Mouse (Mus musculus) intestine, embryonic 16.5 days (tissue): ENCODE measurements around the gene Klhl33. TPM values are rescaled to one million over a fixed set of nuclear protein-coding genes. Genes with fewer than 3 reads are reported as not detected.
"Not testable (repeated sequence)": the region's sequence is repeated elsewhere in the genome, so short reads cannot be mapped to it uniquely, and the experiment has no call there.

ENCODE experiments used
- ATAC-seq: fragments of 200-750 bp; cut with Nextera tagmentation; 2 replicates; pipeline ENCODE4 v1.8.0; 2017; ENCODE audit warnings: moderate TSS enrichment, moderate library complexity
- H3K27ac ChIP-seq: fragments of 300-500 bp; sonication (generic); 2 replicates; pipeline ENCODE4 v1.5.1; 2014; ENCODE audit warnings: mild to moderate bottlenecking, low read length
- H3K27me3 ChIP-seq: fragments of 300-500 bp; sonication (generic); replicated peaks from 2 replicates; pipeline ENCODE4 v1.6.1; 2014; ENCODE audit warnings: low read length, control low read depth, mixed read lengths; ENCODE audit not compliant: control insufficient read depth, insufficient read depth
- H3K36me3 ChIP-seq: fragments of 300-500 bp; sonication (generic); 2 replicates; pipeline ENCODE4 v1.6.1; 2014; ENCODE audit warnings: low read length, control low read depth; ENCODE audit not compliant: control insufficient read depth, insufficient read depth
- H3K4me1 ChIP-seq: fragments of 300-500 bp; sonication (generic); 2 replicates; pipeline ENCODE4 v1.6.1; 2014; ENCODE audit warnings: low read length, control low read depth, mixed read lengths; ENCODE audit not compliant: control insufficient read depth, insufficient read depth
- H3K4me2 ChIP-seq: fragments of 300-500 bp; sonication (generic); 2 replicates; pipeline ENCODE4 v1.6.1; 2014; ENCODE audit warnings: low read depth, low read length, control low read depth
- H3K4me3 ChIP-seq: fragments of 300-500 bp; sonication (generic); 2 replicates; pipeline ENCODE4 v1.5.1; 2014; ENCODE audit warnings: mild to moderate bottlenecking, low read length
- H3K9ac ChIP-seq: fragments of 300-500 bp; sonication (generic); 2 replicates; pipeline ENCODE4 v1.6.1; 2014; ENCODE audit warnings: low read depth, low read length
- H3K9me3 ChIP-seq: fragments of 300-500 bp; sonication (generic); 2 replicates; pipeline ENCODE4 v1.6.1; 2016; ENCODE audit warnings: low read length, control low read depth; ENCODE audit not compliant: control insufficient read depth
- WGBS: fragments of 180-500 bp; shearing (Covaris S2); extraction: QIAGEN DNeasy Blood & Tissue Kit; methylation state at CpG from one replicate; pipeline ENCODE4 v1.1.7; 2014; 5-methylcytosine and 5-hydroxymethylcytosine counted together
- polyA plus RNA-seq: library from polyadenylated mRNA; unstranded; fragments of >200 nt; fragmentation: Nextera tagmentation; extraction: Ambion mirVana; gene quantifications from 2 replicates; pipeline ENCODE4 v1.2.1, GENCODE M21; 2015

Gene Klhl33
- polyA plus RNA-seq, 1 experiment from 2014 or later, result 0.23 TPM

DNA sequence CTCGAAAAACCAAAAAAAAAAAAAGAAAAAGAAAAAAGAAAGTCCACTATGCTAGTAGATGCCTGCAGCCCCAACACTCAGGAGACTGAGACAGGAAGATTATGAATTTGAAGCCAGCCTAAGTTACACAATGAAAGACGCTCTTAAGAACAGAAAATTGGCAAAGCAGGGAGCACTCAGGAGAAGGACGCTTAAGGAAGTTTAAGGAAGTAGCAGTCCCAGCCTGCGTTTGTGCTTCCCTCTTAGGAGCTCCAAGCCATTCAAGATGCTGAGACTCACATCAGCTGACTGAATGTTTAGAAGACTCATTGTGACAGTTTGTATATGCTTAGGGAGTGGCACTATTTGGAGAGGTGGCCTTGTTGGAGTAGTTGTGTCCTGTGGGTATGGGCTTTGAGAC is 10.8 kb upstream of the Klhl33 start:
- WGBS, result 78% methylated on average over 4 of the region's 4 CpGs
- Histone ChIP-seq H3K4me3 (no peak overlapping the region), H3K27me3 (no peaks in the 10 kb centered on the region), H3K36me3 (no peaks in the 10 kb centered on the region; the same call in 1 of the 2 replicates), H3K4me2 (no peak overlapping the region), H3K9me3 (no peaks in the 10 kb centered on the region), H3K9ac (no peak overlapping the region), H3K27ac (no peak overlapping the region), H3K4me1 (no peaks in the 10 kb centered on the region)
- ATAC-seq, result no peak

DNA sequence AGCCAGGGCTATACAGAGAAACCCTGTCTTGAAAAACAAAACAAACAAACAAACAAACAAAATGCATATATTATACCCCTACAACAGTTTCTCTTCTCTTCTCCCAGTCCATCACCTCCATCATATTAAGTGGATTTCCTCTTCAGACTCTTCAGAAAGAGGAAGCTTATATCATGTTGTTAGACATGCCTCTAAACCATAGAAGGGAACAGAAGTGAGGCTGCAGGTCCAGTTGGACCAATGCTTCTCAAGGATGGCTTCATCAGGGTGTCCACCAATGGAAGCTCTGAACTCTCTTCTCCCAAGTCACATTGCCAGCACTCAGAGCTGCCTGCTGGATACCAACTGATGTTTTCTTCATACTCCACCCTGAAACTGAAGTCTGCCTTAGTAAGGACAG is 8.0 kb upstream of the Klhl33 start:
- H3K4me3 ChIP-seq, H3K27ac ChIP-seq, H3K9me3 ChIP-seq, H3K27me3 ChIP-seq, H3K4me2 ChIP-seq, ATAC-seq, H3K36me3 ChIP-seq, H3K9ac ChIP-seq, H3K4me1 ChIP-seq: not testable (repeated sequence)

DNA sequence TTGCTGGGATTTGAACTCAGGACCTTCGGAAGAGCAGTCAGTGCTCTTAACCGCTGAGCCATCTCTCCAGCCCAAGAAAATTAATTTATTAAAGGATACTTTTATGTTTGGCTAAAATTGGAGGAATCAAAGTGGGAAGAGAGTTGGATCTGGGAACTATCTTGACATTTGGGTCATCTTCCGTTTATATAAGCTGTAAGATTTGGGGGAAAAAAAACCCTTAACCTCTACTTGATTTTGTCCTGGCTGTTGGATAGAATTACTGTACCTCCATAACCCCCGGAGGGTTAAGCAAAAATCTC is 7.5 kb upstream of the Klhl33 start:
- Histone ChIP-seq H3K9me3 (no peaks in the 10 kb centered on the region), H3K4me1 (no peaks in the 10 kb centered on the region), H3K36me3 (no peaks in the 10 kb centered on the region), H3K27ac (no peak overlapping the region), H3K27me3 (no peaks in the 10 kb centered on the region), H3K9ac (no peak overlapping the region), H3K4me3 (no peak overlapping the region), H3K4me2 (no peak overlapping the region)
- WGBS, result 83% methylated on average over 4 of the region's 4 CpGs
- ATAC-seq, result no peak

DNA sequence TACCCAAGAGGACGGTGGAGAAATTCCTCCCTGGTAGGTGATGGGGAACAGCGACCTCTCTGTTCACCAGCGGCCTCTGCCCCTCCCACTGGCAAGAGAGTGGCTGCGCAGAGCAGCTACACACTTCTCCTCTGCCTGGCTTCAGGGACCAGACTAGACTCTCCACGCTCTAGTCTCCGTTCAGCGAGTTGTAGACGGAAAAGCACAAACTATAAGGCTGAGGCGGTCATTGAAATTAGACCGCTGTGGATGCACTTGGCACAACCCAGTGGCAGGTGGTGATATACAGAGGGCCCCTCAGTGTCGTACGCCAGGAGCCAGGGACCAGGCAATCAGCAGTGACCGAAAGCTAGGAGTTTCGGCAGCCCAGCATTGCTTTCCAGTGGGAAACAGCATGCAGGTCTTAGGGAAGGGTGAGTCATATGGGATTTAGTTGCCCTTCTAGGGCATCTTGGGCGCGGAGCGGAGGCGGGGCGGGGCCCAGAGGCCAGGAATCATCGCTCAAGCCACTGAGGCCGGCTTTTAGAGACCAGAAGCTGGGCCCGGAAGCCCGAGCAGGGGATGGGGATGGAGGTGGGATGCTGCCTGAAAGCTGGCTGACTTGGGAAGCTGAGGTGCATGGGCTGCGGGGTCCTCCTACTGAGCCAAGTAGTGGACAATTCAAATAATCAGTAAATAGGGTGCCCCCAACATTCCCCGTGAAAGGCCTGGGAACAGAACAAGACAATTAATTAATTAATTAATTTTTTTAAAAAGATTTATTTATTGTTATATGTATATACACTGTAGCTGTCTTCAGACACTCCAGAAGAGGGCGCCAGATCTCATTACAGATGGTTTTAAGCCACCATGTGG is 6.9 kb upstream of the Klhl33 start:
- H3K27me3 ChIP-seq, result no peaks in the 10 kb centered on the region
- no peaks in the 10 kb centered on the region for H3K9me3 ChIP-seq
- no peak overlapping the region for H3K27ac ChIP-seq
- peak overlapping the region; percentile 74 for H3K4me2 ChIP-seq
- no peaks in the 10 kb centered on the region for H3K4me1 ChIP-seq
- H3K9ac ChIP-seq, result peak overlapping the region; percentile 66
- peak overlapping the region; percentile 42 for H3K4me3 ChIP-seq
- WGBS, result 5% methylated on average over 26 of the region's 26 CpGs
- ATAC-seq, result peak; percentile 93
- no peaks in the 10 kb centered on the region for H3K36me3 ChIP-seq

DNA sequence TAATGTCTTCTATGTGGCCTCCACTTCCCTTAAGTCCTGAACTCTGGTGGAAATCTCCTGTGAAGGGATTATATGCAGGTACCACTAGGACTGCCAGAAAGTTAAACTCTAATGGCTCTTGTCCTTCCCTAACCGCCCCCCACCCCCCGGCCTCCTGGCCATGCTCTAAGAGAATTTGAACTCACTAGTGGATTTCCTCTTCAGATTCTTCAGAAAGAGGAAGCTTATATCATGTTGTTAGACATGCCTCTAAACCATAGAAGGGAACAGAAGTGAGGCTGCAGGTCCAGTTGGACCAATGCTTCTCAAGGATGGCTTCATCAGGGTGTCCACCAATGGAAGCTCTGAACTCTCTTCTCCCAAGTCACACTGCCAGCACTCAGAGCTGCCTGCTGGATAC is 685 bp upstream of the Klhl33 start:
- H3K36me3 ChIP-seq, H3K4me2 ChIP-seq, H3K27ac ChIP-seq, H3K27me3 ChIP-seq, ATAC-seq, H3K4me3 ChIP-seq, H3K9ac ChIP-seq, H3K4me1 ChIP-seq, H3K9me3 ChIP-seq: not testable (repeated sequence)
- WGBS, result 86% methylated on average over 2 of the region's 2 CpGs

DNA sequence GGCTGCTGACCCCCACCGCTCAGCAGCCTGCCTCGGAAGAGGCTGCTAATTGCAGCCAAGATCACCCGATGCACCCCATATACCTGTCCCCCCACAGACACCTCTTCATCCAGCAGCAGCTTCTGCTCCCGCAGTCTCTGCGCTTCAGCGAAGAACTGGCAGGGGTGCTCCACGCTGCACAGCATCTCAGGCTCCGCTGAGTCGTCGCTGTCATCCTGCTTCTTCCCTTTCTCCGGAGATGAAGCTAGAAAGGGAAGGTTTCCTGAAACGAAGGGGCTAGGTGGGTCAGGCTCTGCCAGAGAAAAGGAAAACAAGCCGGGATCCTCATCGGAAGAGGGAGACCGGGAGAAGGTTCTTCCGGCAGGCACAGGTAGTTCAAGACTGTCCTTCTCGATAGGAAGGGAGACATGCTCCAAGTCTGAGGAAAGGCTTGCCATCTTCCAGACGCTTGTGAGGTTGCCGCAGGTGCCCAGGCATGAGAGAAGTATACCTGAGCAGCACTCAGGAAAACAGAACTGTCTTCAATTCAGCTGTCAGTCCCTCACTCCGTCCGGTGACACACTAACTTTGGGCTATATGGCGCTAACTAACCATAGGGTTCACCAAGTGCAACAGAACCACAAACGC is 447 bp downstream of the Klhl33 start:
- H3K36me3 ChIP-seq, result no peaks in the 10 kb centered on the region
- ATAC-seq, result peak; percentile 56
- peak overlapping the region; percentile 90 for H3K4me2 ChIP-seq
- no peaks in the 10 kb centered on the region for H3K27me3 ChIP-seq
- no peak overlapping the region for H3K27ac ChIP-seq
- H3K4me1 ChIP-seq, result peaks cover 11% of the 10 kb centered on the region
- H3K9me3 ChIP-seq, result no peaks in the 10 kb centered on the region
- peak overlapping the region; percentile 62 for H3K9ac ChIP-seq
- 19% methylated on average over 23 of the region's 23 CpGs for WGBS
- H3K4me3 ChIP-seq, result peak overlapping the region; percentile 46

DNA sequence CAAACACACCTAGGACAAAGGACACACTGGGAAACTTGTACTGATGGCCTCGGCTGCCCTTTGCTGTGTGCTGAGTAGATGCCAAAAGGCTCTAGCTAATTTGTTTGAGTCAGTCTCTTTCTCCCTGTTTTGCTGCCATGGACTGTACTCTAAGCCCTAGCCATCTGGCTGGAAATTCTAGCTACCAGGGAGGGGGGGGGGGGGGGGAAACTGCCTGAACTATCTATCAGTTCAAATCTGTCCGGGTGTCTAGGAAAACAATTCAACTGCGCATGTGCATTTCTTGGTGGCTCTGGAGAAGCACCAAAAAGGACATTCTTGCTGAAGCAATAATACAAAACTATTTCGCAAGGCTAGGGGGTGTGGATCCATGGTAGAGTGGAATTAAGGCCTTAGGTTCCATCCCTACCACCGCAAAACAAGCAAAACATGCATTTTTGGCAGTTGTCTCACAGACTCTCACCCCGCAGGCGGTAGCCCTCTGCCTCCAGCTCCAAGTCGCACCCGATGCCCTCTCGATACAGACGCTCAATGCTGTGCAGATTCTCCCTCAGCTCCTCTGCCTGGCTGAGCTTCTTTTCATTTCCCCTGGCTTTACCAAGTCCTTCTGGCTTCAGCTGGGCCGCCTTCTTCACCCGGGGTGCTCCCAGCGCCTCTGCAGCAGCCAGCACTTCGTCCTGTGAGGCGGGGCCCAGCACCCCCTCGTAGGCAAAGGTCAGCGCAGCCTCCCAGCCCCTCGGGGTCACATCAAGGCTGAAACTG is 1.1 kb downstream of the Klhl33 start:
- Histone ChIP-seq H3K27me3 (no peaks in the 10 kb centered on the region), H3K9me3 (no peaks in the 10 kb centered on the region), H3K4me3 (peak overlapping the region; percentile 46), H3K36me3 (no peaks in the 10 kb centered on the region), H3K4me2 (peak overlapping the region; percentile 90), H3K27ac (no peak overlapping the region), H3K4me1 (peaks cover 11% of the 10 kb centered on the region), H3K9ac (peak overlapping the region; percentile 62)
- WGBS, result 17% methylated on average over 19 of the region's 19 CpGs
- peak; percentile 71 for ATAC-seq

DNA sequence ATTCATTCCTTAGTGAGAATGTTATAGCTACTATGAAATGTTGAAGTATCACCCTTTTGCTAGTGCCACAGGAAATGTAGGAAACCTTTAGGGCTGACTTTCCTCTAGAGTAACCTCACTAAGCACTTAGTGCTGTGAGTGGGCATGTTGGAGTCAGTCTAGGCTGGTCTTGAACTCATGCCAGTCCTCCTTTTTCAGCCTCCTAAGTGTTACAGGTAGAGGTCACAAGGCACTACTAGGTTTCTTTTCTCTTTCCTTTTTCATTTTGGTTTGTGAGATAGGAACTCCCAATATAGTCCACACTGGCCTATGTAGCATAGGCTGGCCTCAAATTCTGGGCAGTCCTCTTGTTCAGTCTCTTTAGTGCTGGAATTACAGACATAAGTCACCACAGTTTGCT is 1.9 kb downstream of the Klhl33 start:
- H3K36me3 ChIP-seq, result no peaks in the 10 kb centered on the region
- no peak overlapping the region for H3K4me2 ChIP-seq
- H3K4me1 ChIP-seq, result peaks cover 11% of the 10 kb centered on the region
- no peak overlapping the region for H3K4me3 ChIP-seq
- no peak for ATAC-seq
- no peak overlapping the region for H3K9ac ChIP-seq
- H3K27ac ChIP-seq, result no peak overlapping the region
- no peaks in the 10 kb centered on the region for H3K9me3 ChIP-seq
- no peaks in the 10 kb centered on the region for H3K27me3 ChIP-seq

DNA sequence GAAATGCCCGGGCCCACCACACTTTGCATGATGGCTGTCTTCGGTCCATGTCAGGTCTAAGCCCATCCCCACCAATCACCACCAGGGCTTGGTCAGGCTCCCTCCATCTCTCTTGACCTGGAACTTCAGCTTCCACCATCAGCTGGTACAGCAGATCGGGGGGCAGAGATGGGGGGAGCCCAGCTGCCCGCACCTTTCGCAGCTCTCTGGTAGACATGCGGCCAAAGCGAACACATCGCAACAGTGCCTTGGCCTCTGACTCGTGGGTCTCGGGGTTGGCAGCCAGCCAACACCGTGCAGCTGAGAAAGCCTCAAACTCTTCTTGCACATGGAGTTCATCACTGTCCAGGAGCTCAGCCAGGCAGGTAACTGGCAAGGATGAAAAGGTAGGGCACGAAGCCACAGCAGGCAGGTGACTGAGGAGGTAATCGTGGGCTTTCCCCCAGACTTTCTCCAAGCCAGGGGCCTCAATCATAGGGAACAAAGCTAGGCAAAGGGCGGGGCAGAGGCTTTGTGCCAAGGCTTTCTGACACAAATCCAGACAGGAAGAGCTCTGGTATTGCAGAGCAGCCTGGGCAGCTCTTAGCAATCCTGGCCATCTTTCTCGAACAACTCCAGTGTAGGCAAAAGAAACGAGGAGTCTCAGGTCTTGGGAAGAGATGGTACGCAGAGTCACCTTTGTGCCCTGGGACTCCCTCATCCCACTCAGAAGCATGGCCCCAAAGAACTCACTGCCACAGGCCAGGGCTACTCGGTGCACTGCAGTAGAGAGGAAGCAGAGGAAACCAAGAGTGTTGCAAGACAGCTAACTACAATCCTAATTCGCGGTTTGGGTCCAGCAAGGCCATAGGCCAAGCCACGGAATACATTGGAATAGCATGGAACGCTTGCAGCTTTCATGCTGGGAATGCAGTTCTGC is 4.5 kb downstream of the Klhl33 start:
- Histone ChIP-seq H3K36me3 (no peaks in the 10 kb centered on the region), H3K27me3 (no peaks in the 10 kb centered on the region), H3K4me2 (no peak overlapping the region), H3K9me3 (no peaks in the 10 kb centered on the region), H3K9ac (no peak overlapping the region), H3K4me3 (no peak overlapping the region), H3K27ac (no peak overlapping the region), H3K4me1 (peaks cover 11% of the 10 kb centered on the region)
- ATAC-seq, result no peak
- 75% methylated on average over 22 of the region's 22 CpGs for WGBS
